11 mouse cellular contexts compared by ENCODE assay signal in the genomic region with DNA sequence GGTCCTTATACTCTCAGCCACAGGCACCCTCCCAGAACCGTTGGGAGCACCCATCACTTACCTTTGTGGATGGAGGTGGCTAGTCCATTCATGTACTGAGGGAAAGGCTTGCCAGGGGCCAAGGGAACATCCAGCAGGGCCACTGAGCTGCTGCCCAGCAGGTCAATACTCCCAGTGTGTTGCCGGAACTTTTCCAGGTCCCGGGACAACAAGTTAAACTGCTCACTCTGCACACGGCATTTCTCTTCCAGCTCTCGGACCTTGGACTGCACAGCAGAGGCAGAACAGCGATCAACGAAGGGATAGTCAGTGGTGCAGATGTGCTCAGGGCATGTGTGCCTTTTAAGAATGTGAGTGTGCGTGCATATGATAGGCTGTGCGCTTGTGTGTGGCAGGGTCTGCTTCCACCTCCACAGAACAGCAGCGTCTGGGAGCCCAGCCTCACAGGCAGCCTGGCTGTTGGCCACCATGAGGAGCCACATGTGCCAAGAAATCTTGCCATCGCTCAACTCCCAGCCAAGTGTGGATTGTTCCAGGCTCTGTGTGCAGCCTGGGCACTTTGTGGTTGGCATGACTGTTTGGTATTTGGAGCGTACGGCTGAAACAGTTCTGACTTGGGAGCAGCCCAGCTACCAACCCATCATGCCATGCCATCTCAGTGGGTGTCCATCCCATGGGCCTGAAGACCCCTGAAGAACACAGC.
DNase-seq lines count a peak whose midpoint lies in the region; ATAC-seq and TF ChIP-seq lines count a peak whose summit lies in the region.
"Had no signal": no experiment of that assay in that cellular context is flagged by ENCODE, and none has a peak within 500 bp of the region (broad histone marks: within the 10 kb centered on the region; RNA-seq: fewer than 3 reads in every experiment).

No protein-coding gene starts in this region.

- no peak overlapping the region for H3K4me3 ChIP-seq in intestine, postnatal 0 days (ENCODE audit: low read depth, low read length)
- H3K4me3 ChIP-seq: erythroblast, embryonic 14.5 days had no signal

- no peaks in the 10 kb centered on the region for H3K27me3 ChIP-seq in intestine, postnatal 0 days (replicated peaks; ENCODE audit: control insufficient read depth, insufficient read depth, low read length)

- H3K9ac ChIP-seq in intestine, postnatal 0 days (ENCODE audit: low read depth, low read length), result no peak overlapping the region

- DNase-seq in frontal cortex, postnatal 25 days (ENCODE audit: low spot score in 2 of 2), result no peak
- peak; percentile 89 for DNase-seq in brain, adult 2 months (ENCODE audit: low read depth, low spot score)
- DNase-seq in frontal cortex, adult 2 months (ENCODE audit: extremely low spot score in 1 of 2, low spot score in 1 of 2), result peak; percentile 77 to 88
- DNase-seq in left cerebral cortex, adult 9 months (ENCODE audit: low spot score in 2 of 2), result peak; percentile 62 to 89
- no peak for DNase-seq in testis, postnatal 10 days (ENCODE audit: low spot score)
- DNase-seq in urinary bladder, postnatal 14 days (ENCODE audit: low spot score), result no peak
- DNase-seq: kidney, adult 11 months; spleen, adult 18-20 months had no signal

- no peaks in the 10 kb centered on the region for H3K9me3 ChIP-seq in intestine, postnatal 0 days (ENCODE audit: control insufficient read depth)

- H3K4me2 ChIP-seq in intestine, postnatal 0 days (replicated peaks; ENCODE audit: low read depth), result no peak overlapping the region

- no peak overlapping the region for H3K27ac ChIP-seq in intestine, postnatal 0 days (ENCODE audit: low read depth, low read length)

- no peak for TF ChIP-seq CTCF in intestine, postnatal 0 days (IDR thresholded peaks at IDR 0.05; ENCODE audit: low read depth)

- H3K36me3 ChIP-seq in intestine, postnatal 0 days (ENCODE audit: control insufficient read depth, insufficient read depth), result no peaks in the 10 kb centered on the region

- H3K4me1 ChIP-seq in intestine, postnatal 0 days (replicated peaks; ENCODE audit: control insufficient read depth, insufficient read depth, low read length), result no peaks in the 10 kb centered on the region

- WGBS in intestine, postnatal 0 days, result 84% methylated on average over 13 of the region's 13 CpGs

- ATAC-seq in frontal cortex, adult (ENCODE audit: low TSS enrichment), result peak; percentile 42
- ATAC-seq in intestine, postnatal 0 days, result no peak

Comparison
In these comparisons a context has a peak if more than half of its experiments do, and no peak if none do; other contexts are left out.
1. DNase-seq: peak in brain, adult 2 months (single experiment), frontal cortex, adult 2 months (2 of 2) and left cerebral cortex, adult 9 months (2 of 2); none in frontal cortex, postnatal 25 days (0 of 2), testis, postnatal 10 days (single experiment) and urinary bladder, postnatal 14 days (single experiment).